Mouse (Mus musculus): ENCODE measurements at regions not wholly inside any gene's neighbourhood (a gene's known extent, or its start where the extent isn't known, plus 50 kb on each side); places are given as distances from the start of the nearest gene placed in this dataset.

- DNase-seq (ENCODE audit: low spot score in 2 of 2): no peak
Measured at GRCm38 (mm10) chr15:103102068-103102840, 64.6 kb downstream of the Smug1 start.

- DNase-seq (ENCODE audit: low spot score in 2 of 2): no peak
Measured at GRCm38 (mm10) chr15:103100121-103100520, 66.8 kb downstream of the Smug1 start.

- DNase-seq (ENCODE audit: low spot score in 2 of 2): no peak
Measured at GRCm38 (mm10) chr15:103094457-103094856, 72.4 kb downstream of the Smug1 start.

- peak; percentile 65 to 77 for DNase-seq (ENCODE audit: low spot score in 2 of 2)
Measured at GRCm38 (mm10) chr15:103093655-103094054, 73.2 kb downstream of the Smug1 start.

- DNase-seq (ENCODE audit: low spot score in 2 of 2): no peak
Measured at GRCm38 (mm10) chr15:103092496-103092895, 73.8 kb downstream of the Hoxc4 start.

- peak in 1 of 2 experiments; percentile 37 for DNase-seq (ENCODE audit: low spot score in 2 of 2)
Measured at GRCm38 (mm10) chr15:103090280-103091164, 71.8 kb downstream of the Hoxc4 start.

GRCm38 (mm10) chr15:103089852-103090251 is 71.1 kb downstream of the Hoxc4 start:
- DNase-seq (ENCODE audit: low spot score in 2 of 2): no peak

GRCm38 (mm10) chr15:103089440-103089839 is 70.7 kb downstream of the Hoxc4 start:
- DNase-seq (ENCODE audit: low spot score in 2 of 2): no peak

GRCm38 (mm10) chr15:103087204-103087603 is 68.5 kb downstream of the Hoxc4 start:
- no peak for DNase-seq (ENCODE audit: low spot score in 2 of 2)

GRCm38 (mm10) chr15:103086672-103087069 is 67.9 kb downstream of the Hoxc4 start:
- DNase-seq (ENCODE audit: low spot score in 2 of 2): no peak

All from left cerebral cortex, adult 9 months (tissue).